Mouse (Mus musculus) testis, adult 10 weeks (tissue): Measurements from ENCODE around the gene Nop14. TPM values are rescaled to one million over a fixed set of nuclear protein-coding genes. Genes with fewer than 3 reads are reported as not detected.

ENCODE experiments used
- polyA plus RNA-seq: library from polyadenylated mRNA; stranded (reverse); fragments of 350-450 nt; fragmentation: Illumina TruSeq; extraction: RNeasy Lipid Tissue Mini Kit (QIAGEN cat#74804); gene quantifications from one replicate; pipeline ENCODE4 v1.2.3, GENCODE M21; 2014; ENCODE audit warnings: low read depth, low replicate concordance

Nop14 gene
- 115 TPM for polyA plus RNA-seq

GRCm38 (mm10) chr5:34659686-34660590 lies at the start of gene Nop14, which contains the start of gene Grk4:
Nop14 (minus strand) TSS chr5:34660148.
Grk4 (plus strand) TSS chr5:34660379.

DNA sequence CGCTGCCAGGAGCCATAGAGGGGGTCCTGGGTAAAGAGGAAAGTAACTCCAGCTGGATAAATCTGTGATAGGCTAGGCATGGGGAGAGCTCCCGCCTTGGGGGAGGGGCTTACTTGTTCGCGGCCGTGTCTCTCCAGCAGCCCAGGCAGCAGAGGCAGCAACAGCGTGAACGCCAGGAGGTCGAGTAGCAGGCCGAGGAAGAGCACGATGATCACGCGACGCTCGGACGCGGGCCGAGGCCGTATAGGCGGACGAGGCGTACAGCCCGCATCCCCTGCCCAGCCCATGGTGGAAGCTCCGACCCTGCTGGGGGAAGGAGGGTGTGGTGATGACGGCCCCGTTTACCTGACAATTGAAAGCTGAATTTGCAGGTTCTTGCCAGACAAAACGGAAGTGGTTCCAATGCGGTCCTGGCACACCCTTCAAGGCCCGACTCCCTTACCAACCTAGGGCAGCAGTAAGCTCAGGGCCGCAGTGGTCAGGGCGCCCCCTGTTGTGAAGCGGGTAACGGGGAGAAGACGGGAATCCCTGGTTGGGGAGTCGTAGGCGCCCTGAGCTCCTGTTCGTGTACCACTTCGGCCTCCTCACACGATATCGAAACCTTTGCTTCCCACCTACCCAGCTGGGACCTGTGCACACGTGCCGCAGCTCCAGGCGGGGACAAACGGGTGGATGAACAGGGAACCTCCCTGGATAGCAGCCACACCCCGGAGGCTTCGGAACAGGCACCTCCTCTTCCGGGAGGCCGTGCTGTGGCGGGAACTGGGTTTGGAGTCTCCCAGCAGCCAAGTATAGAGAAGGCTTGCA lies 23.3 kb downstream of the Nop14 start, which contains the start of gene Mfsd10:
Mfsd10 (minus strand) TSS at position 732 of the 807 bp plus-strand sequence.

Other genes with a start within 250 kb of the Nop14 start
- gene Tnip2, start 146.2 kb downstream of the Nop14 start, polyA plus RNA-seq, result 2.8 TPM
- gene Sh3bp2, start 134.3 kb downstream of the Nop14 start, polyA plus RNA-seq, result 0.62 TPM
- gene Add1, start 86.5 kb downstream of the Nop14 start, polyA plus RNA-seq, result 35.9 TPM
- 1.3 TPM for gene Mfsd10, start 22.9 kb downstream of the Nop14 start, polyA plus RNA-seq
- gene Grk4, start 231 bp upstream of the Nop14 start, polyA plus RNA-seq, result 309 TPM
- 11.9 TPM for gene Htt, start 101.6 kb upstream of the Nop14 start, polyA plus RNA-seq
- 0.21 TPM for gene Msantd1, start 247.9 kb upstream of the Nop14 start, polyA plus RNA-seq